Mouse (Mus musculus) liver, postnatal 0 days (tissue): ENCODE measurements at regions not wholly inside any gene's neighbourhood (a gene's known extent, or its start where the extent isn't known, plus 50 kb on each side); places are given as distances from the start of the nearest gene placed in this dataset.

Experiments
- CTCF ChIP-seq: sonication (generic); IDR thresholded peaks from 2 replicates; pipeline ENCODE4 v1.5.1; 2016; ENCODE audit warnings: antibody characterized with exemption, low read depth
- EP300 ChIP-seq: IDR thresholded peaks from 2 replicates; pipeline ENCODE4 v1.6.1; 2016; ENCODE audit warnings: antibody characterized with exemption, low read depth, mild to moderate bottlenecking

DNA sequence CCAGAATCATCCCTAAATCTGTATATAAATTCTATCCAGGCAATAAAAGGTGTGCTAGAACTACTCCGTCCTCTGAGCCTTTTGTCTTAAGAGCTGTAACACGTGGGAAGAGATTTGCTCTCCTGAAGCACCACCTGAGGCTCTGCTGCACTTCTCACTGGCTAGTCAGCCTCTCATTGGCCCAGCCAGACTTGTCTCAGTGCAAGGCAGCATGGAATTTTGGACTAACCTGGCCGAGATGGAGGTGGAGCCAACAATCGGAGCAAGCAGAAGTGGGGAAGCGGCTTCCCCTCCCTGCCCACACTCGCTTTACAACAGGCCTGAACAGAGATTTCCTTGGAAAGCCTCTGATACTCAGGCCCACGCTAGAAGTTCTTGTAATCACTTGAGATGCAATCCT, 332.1 kb upstream of the Gm9747 start:
- TF ChIP-seq CTCF: no peak
- TF ChIP-seq EP300: no peak
